Mouse (Mus musculus) kidney, postnatal 14 days (tissue): ENCODE results near the gene Frmd4b.

Source experiments
- DNase-seq: peaks from one replicate; pipeline ENCODE4 v3.0.0; 2022; ENCODE audit warnings: mixed read lengths

Gene Frmd4b

GRCm38 (mm10) chr6:97617266-97617743 lies at the start of gene Frmd4b:
Gene Frmd4b (minus strand): TSS chr6:97617541.
- peak; percentile 76 for DNase-seq

DNA sequence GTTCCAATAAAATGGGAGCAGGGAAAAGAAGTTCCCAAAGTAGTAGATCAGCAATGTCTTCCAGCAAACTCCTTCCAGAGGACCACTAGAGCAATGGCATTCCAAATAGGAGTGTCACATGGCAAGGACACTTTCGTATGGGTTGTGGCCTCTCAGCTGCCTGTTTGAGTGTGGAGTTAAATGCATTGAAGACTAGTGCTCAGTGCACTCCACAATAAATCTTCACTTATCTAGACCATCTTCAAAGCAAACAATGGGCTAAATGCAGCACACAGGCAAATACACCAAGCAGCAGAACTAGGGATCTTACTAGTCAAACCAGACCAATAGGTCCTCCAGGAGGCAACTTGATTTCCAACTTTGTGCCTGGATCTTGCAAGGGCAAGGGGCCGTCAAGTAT lies 49.1 kb upstream of the Frmd4b start:
- DNase-seq = no peak

GRCm38 (mm10) chr6:97658921-97659320 lies 41.6 kb upstream of the Frmd4b start:
- no peak for DNase-seq

DNA sequence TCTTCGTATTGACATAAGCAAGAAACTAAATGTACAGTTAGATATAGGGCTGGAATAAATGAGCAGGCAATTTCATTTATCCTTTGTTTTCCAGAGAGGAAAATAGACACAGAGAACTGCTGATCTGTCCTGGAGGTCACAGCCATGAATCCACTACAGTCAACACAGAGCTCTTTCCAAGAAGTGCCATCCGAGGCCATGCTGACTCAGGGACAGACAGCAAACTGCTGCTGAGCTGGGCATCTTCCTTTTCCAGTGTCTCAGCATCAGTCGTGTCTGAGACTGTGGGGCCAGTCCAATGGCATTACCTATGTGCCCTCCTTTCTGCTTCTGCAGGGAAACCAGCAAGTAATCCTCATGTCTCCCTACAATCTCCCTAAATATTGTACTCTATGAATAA lies 38.6 kb upstream of the Frmd4b start:
- no peak for DNase-seq

DNA sequence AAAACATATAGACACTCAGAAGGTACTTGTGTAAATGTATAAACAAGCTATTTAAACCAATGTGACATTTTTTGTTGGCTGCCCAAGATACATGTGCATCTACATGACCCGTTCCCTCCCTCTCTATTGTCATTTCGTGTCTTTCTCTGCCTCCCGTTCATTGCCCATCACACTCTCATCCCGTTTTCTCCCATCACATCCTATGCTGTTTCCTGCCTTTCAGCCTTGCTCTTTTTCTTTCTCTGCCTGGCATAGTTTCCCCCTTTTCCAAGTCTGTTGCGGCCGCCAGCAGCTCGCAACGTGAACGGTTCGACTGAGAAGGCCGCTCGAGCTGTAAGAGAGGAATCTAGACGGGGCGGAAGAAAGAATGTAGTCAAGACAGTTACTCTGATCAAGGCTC lies 30.2 kb upstream of the Frmd4b start:
- no peak for DNase-seq

GRCm38 (mm10) chr6:97623330-97623729 lies 6.0 kb upstream of the Frmd4b start:
- DNase-seq = no peak

GRCm38 (mm10) chr6:97622236-97622635 lies 4.9 kb upstream of the Frmd4b start:
- no peak for DNase-seq

DNA sequence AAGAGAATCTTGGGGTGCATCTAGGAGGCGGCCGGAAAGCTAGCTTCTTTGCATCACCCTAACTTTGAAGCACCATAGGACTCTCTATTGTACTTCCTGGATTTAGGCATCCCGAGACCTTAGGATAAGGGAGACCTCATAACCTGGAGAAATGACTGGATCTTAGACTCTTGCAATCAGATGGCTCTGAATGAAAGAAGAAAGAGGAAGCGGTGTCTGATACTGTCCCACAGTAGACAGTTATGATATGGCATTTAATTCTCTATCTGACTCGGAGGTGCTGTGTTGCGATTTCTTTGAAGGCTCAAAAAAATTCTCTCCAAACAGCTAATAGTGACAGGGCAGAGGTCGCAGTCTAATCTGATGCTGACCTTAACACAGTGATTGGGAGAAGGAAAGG lies 433 bp upstream of the Frmd4b start:
- DNase-seq = no peak

- peak; percentile 58 for DNase-seq
These were observed 579 bp downstream of the Frmd4b start for GRCm38 (mm10) chr6:97616658-97617265.

DNA sequence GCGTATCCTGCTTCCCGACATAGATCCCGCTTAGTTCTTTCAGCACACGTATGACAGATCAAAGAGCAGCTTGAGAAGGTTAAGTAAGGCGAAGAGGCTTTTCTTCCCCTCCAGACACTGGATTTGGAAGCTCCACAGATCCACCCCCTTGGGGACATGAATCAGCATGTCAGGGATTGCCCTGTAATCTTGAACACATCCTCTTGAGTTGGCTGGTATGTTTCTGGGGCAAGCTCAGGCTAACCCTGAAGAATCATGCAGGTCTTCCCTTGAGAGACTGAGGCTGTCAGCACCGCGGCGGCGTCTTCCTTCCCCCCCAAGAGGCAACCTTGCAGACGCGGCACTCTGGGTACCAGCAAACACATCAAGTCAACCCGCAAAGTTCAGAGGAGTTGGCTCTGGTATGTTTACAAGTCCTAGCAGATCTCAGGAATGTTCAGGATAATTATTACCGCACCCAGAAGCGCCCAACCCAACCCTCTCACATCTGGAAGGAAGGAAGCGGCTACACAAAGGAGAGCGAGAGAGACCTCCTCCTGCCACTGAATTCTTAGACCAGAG lies 1.4 kb downstream of the Frmd4b start:
- peak; percentile 12 for DNase-seq

- no peak for DNase-seq
These were observed 3.2 kb downstream of the Frmd4b start for GRCm38 (mm10) chr6:97614179-97614578.

DNA sequence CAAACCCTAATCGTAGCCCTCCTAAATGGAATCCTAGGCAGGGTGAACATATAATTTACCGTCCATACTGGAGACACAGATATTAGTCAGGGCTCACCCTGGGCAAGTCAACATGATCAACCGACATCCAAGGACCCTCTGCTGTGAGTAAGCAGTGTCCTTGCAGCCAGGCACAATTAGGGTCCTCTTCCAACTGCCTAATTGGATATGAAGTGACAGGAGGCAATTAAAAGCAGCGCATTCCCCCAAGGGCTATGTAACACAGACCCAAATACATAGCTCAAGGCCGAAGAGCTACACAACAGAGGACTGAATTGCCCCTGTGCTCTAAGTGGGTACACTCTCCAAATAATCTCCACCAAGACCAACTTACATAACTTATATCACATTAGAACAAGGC lies 4.5 kb downstream of the Frmd4b start:
- no peak for DNase-seq

DNA sequence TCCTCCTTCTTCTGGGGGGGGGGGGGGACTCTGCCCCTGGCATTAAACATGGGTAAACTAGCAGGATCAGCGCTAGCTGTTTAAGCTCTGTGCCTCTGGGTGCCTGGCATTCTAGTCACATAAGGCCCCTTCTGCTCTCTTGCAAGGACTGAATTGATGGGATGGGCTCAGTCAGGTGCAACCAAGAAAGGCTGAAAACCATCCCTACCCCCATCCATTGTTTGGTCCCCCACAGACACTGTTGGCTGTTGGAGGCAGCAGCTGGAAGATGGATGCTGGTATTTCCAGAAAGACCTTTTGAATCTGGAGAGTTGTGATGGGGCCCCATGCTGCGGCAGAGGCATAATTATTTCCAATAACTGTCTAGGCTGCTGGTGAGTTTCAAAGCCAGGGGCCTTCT lies 7.3 kb downstream of the Frmd4b start:
- DNase-seq = no peak

DNA sequence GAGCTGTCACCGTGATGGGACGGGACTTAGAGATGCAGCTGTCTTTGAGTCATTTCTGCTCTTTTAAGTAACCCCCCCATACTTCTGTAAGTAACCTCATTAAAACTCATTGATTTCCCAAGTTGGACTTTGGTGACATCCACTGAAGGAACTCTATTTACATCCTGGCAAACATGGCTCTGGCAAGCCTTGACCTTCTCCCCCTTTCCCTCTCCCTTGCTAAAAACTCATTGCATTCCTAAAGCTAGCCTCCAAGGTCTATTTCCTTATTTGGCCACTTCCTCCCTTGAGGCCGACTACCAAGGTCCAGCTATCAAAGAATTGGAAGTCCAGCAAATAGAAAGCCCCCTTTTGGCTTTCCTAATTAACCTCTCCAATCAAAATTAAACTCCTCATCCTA lies 9.7 kb downstream of the Frmd4b start:
- no peak for DNase-seq

- DNase-seq = no peak
These were observed 22.1 kb downstream of the Frmd4b start for GRCm38 (mm10) chr6:97595218-97595617.

GRCm38 (mm10) chr6:97594589-97594988 lies 22.8 kb downstream of the Frmd4b start:
- no peak for DNase-seq

DNA sequence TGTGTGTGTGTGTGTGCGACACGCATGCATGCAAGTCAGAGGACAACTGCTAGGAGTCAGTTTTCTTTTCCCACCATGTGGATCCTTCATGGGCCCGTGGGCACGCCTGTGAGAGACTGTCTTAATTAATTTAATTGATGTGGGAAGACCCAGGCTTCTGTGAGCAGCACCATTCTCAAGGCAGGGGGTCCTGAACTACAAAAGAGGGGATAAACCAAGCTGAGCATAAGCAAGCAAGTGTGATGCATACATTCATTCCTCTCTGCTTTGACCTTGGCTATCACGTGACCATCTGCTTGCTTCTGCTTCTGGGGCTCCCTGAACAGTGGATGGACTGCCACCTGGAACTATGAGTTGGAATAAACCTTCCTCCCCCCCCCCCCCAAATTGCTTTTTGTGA lies 27.1 kb downstream of the Frmd4b start:
- no peak for DNase-seq

- no peak for DNase-seq
These were observed 27.8 kb downstream of the Frmd4b start for GRCm38 (mm10) chr6:97589581-97589980.

GRCm38 (mm10) chr6:97589031-97589430 lies 28.3 kb downstream of the Frmd4b start:
- DNase-seq = no peak

GRCm38 (mm10) chr6:97586606-97587005 lies 30.7 kb downstream of the Frmd4b start:
- DNase-seq = peak; percentile 27

DNA sequence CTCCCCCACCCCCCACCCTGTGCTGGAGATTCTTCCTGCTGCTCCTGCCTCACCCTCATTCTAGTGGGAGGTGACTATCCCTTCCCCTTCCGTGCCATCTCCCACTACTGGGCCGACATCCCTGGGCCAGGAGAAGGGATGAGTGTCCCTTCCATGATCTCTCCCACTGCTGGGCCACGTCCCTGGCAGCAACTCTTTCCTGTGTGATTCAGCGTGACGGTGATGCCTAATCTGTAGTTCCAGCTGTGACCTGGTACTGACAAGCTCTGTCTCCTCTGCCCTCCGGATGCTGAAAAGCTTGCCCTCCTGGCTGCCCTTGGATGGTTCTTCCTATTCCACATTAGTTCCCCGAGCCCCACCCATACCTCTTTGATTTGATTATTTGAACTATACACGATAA lies 31.3 kb downstream of the Frmd4b start:
- DNase-seq = no peak

GRCm38 (mm10) chr6:97582748-97583147 lies 34.6 kb downstream of the Frmd4b start:
- no peak for DNase-seq

- DNase-seq = no peak
These were observed 35.4 kb downstream of the Frmd4b start for GRCm38 (mm10) chr6:97581941-97582340.

DNA sequence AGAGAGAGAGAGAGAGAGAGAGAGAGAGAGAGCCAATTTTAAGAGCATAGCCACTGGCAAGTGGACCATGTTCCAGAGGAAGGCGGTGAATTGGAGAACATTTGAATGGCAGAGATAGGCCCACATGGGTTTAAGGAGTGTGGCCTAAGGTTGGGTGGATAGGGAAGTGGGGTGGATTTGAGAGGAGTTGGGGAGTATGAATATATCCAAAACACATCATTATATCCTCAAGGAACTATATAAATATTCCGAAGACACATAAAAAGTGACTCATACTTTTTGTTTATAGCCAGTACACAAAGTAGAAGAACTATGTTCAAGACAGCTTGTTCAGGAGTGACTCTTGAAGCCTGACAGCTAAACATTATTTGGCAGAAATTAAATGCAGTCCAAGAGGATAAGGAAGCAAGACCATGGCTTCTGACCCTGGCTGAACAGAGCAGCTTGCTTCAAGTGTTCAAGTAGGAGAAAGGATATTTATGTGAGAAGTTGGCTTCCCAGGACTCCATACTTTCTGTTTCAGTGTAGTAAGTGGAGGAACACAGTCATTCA lies 36.8 kb downstream of the Frmd4b start:
- no peak for DNase-seq

DNA sequence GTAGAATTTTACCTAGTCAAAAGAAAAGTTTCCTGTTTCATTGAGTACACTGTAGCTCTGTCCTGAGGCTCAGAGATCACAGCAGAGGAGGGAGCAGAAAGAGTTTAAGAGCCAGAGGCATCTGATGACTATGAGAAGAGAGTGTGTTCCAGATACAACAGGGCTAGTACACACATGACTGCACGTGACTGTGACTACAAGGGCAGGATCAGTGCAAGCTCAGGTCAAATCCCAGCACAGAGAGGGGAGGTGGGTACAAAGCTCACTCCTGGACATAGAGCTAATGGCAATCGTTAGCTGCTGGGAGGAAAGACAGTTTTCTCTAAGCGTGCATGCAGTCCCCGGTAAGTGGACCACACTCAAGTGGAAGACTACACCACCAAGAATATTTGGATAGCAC lies 37.6 kb downstream of the Frmd4b start:
- peak; percentile 43 for DNase-seq
